Mouse (Mus musculus) stomach, postnatal 0 days (tissue): ENCODE measurements at regions not wholly inside any gene's neighbourhood (a gene's known extent, or its start where the extent isn't known, plus 50 kb on each side); places are given as distances from the start of the nearest gene placed in this dataset.

Experiments used
- CTCF ChIP-seq: IDR thresholded peaks from 2 replicates; pipeline ENCODE4 v1.5.1; 2016; ENCODE audit warnings: antibody characterized with exemption, low read depth, mild to moderate bottlenecking, moderate library complexity
- EP300 ChIP-seq: optimal IDR thresholded peaks from 2 replicates; pipeline ENCODE3; 2016; ENCODE audit warnings: antibody characterized with exemption

GRCm38 (mm10) chr4:24249243-24249970 is 246.8 kb upstream of the Mms22l start:
- TF ChIP-seq CTCF, result peak; percentile 74
- TF ChIP-seq EP300, result no peak
